Mouse (Mus musculus) limb, embryonic 11.5 days (tissue): ENCODE measurements at regions not wholly inside any gene's neighbourhood (a gene's known extent, or its start where the extent isn't known, plus 50 kb on each side); places are given as distances from the start of the nearest gene placed in this dataset.

Experiments used
- ATAC-seq: fragments of 200-750 bp; cut with Nextera tagmentation; 2 replicates; pipeline ENCODE4 v1.8.0; 2017; ENCODE audit warnings: low read depth; ENCODE audit not compliant: insufficient number of reproducible peaks, low FRiP score, low TSS enrichment
- DNase-seq: peaks from one replicate; pipeline ENCODE4 v3.0.0-alpha.2; 2015; ENCODE audit warnings: low spot score
- H3K27ac ChIP-seq: fragments of 300-500 bp; sonication (generic); replicated peaks from 2 replicates; pipeline ENCODE4 v1.5.1; 2014; ENCODE audit warnings: low read depth, mild to moderate bottlenecking, low read length
- H3K27me3 ChIP-seq: fragments of 300-500 bp; sonication (generic); 2 replicates; pipeline ENCODE4 v1.6.1; 2014; ENCODE audit warnings: mild to moderate bottlenecking, low read length, mixed read lengths; ENCODE audit not compliant: control insufficient read depth, insufficient read depth
- H3K36me3 ChIP-seq: fragments of 300-500 bp; sonication (generic); 2 replicates; pipeline ENCODE4 v1.6.1; 2014; ENCODE audit warnings: mild to moderate bottlenecking, low read length, moderate library complexity, mixed read lengths; ENCODE audit not compliant: control insufficient read depth, insufficient read depth
- H3K4me1 ChIP-seq: fragments of 300-500 bp; sonication (generic); 2 replicates; pipeline ENCODE4 v1.6.1; 2014; ENCODE audit warnings: low read length, mixed read lengths; ENCODE audit not compliant: control insufficient read depth, insufficient read depth
- H3K4me2 ChIP-seq: fragments of 300-500 bp; sonication (generic); 2 replicates; pipeline ENCODE4 v1.6.1; 2014; ENCODE audit warnings: low read depth, mild to moderate bottlenecking, moderate library complexity; ENCODE audit not compliant: severe bottlenecking
- H3K4me3 ChIP-seq: fragments of 300-500 bp; sonication (generic); 2 replicates; pipeline ENCODE4 v1.5.1; 2014; ENCODE audit warnings: low read depth, low read length
- H3K9ac ChIP-seq: fragments of 300-500 bp; sonication (generic); 2 replicates; pipeline ENCODE4 v1.6.1; 2014; ENCODE audit warnings: mild to moderate bottlenecking, low read length
- H3K9me3 ChIP-seq: fragments of 300-500 bp; sonication (generic); 2 replicates; pipeline ENCODE4 v1.6.1; 2016; ENCODE audit warnings: low read length; ENCODE audit not compliant: control insufficient read depth
- WGBS: fragments of 180-500 bp; shearing (Covaris S2); extraction: QIAGEN DNeasy Blood & Tissue Kit; methylation state at CpG from one replicate; pipeline ENCODE4 v1.1.7; 2014; 5-methylcytosine and 5-hydroxymethylcytosine counted together

DNA sequence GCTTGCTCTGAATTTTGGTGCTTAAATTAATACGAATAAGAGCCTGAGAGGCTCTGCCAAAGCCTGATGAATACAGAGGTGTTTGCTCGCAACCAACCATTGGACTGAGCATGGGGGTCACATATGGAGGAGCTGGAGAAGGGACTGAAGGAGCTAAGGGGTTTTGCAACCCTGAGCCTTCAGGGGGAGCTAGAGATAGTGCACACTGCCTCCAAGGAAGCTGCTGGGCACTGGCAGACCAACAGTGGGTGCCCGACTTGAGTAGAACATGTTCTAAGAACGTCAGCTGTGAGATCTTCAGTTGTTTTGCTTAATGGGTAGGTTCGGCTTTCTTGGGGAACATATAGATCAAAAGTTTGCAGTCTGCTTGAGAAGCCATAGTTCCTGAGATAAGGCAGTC lies 158.5 kb downstream of the Gm5447 start:
- Histone ChIP-seq H3K4me3 (no peak overlapping the region), H3K36me3 (no peaks in the 10 kb centered on the region), H3K4me2 (no peak overlapping the region), H3K9ac (no peak overlapping the region), H3K9me3 (no peaks in the 10 kb centered on the region), H3K27ac (no peak overlapping the region), H3K27me3 (no peaks in the 10 kb centered on the region), H3K4me1 (no peaks in the 10 kb centered on the region)
- ATAC-seq (no peak), DNase-seq (no peak)
- 88% methylated on average over 5 of the region's 5 CpGs for WGBS

DNA sequence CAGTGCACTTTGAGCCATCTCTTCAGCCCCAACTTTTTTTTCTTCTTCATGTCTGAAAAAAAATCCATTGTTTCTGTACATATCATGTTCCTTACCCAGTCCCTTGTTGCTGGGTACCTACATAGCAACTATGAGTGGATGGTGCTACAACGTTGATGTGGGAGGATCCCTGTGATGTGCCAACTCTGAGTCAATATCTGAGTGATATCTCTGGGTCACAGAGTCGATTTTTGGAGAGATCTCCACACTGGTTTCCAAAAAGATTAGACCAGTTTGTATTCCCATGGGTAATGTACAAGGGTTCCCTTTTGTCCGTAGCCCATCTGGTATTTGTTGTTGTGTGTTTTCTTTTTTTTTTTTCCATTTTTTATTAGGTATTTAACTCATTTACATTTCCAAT lies 165.7 kb downstream of the Gm5447 start:
- Histone ChIP-seq H3K36me3 (no peaks in the 10 kb centered on the region), H3K4me1 (no peaks in the 10 kb centered on the region), H3K27me3 (no peaks in the 10 kb centered on the region), H3K9ac (no peak overlapping the region), H3K4me2 (no peak overlapping the region), H3K9me3 (no peaks in the 10 kb centered on the region), H3K27ac (no peak overlapping the region), H3K4me3 (no peak overlapping the region)
- WGBS: 83% methylated on average over 3 of the region's 3 CpGs
- DNase-seq: no peak
- no peak for ATAC-seq

DNA sequence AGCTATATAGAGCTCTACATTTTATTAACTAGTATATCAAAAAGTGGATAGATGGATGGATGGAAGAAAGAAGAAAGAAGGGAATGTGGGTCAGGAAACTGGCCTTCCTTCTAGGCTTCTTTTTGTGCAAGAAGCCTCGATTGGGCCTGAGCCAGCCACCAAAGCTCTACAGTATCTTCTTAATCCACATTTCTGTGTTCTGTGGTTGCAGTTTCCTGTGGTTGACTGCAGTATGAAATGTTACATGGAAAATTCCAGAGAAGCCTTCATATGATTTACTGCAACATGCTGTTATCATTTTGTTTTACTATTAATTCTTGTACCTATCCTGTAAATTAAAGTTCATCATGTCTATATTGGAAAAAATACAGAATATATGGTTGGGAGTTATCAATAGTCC lies 173.3 kb downstream of the Gm5447 start:
- Histone ChIP-seq H3K9me3 (no peaks in the 10 kb centered on the region), H3K9ac (no peak overlapping the region), H3K36me3 (no peaks in the 10 kb centered on the region), H3K4me2 (no peak overlapping the region), H3K27me3 (no peaks in the 10 kb centered on the region), H3K4me1 (no peaks in the 10 kb centered on the region), H3K27ac (no peak overlapping the region), H3K4me3 (no peak overlapping the region)
- 68% methylated on average over 1 of the region's 1 CpGs for WGBS
- DNase-seq (no peak), ATAC-seq (no peak)

DNA sequence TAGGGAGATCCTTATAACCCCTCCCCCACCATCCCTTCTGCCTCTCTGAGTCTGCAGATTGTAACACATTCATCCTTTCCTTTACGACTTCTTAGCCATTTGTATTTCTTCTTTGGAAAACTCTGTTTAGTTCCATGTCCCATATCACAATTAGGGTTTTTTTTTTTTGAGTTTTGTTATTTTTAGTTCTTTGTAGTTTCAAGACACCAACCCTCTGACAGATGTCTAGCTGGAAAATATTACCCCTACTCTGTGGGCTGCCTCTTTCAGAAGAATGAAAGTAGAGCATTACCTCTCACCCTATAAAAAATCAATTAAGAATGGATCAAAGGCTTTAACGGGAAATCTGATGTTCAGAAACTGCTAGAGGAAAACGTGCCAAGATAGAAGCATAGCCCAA lies 180.1 kb downstream of the Gm5447 start:
- Histone ChIP-seq H3K9ac (no peak overlapping the region), H3K27me3 (no peaks in the 10 kb centered on the region), H3K4me3 (no peak overlapping the region), H3K36me3 (no peaks in the 10 kb centered on the region), H3K4me1 (no peaks in the 10 kb centered on the region), H3K9me3 (no peaks in the 10 kb centered on the region), H3K27ac (no peak overlapping the region), H3K4me2 (no peak overlapping the region)
- no peak for ATAC-seq
- WGBS: 36% methylated on average over 3 of the region's 3 CpGs
- no peak for DNase-seq

DNA sequence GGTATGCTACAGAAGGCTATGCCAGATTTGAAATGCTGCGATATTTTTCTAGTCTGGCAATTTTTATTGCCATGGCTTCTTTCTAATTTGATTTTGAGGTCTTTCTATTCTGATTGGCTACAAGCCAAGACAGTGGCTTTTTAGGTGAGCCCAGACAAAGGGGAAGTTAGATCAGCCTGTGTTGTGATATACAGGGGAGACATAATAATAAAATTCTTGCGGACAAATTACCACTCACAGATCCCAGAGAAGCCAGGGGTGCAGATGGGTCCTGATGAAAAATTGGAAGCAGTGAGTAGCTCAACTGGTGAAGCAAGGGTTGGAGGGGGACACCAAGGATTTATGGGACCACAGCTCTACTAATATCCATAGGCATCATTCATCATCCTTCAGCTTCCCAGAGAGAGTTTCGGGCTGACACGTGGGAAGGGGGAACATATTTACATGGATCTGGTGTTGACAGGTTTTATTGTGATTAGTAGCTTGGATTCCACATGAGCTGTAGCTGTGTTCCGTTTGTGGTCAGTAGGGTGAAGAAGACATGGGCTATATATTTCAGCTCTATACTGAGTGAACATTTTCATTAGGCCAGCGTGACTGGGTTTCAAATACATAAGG lies 190.0 kb downstream of the Gm5447 start:
- no peaks in the 10 kb centered on the region for H3K9me3 ChIP-seq
- no peak overlapping the region for H3K4me3 ChIP-seq
- H3K4me1 ChIP-seq: no peaks in the 10 kb centered on the region
- H3K27me3 ChIP-seq: no peaks in the 10 kb centered on the region
- no peak overlapping the region for H3K9ac ChIP-seq
- no peak overlapping the region for H3K27ac ChIP-seq
- DNase-seq: no peak
- WGBS: 66% methylated on average over 6 of the region's 6 CpGs
- H3K36me3 ChIP-seq: no peaks in the 10 kb centered on the region
- no peak for ATAC-seq
- H3K4me2 ChIP-seq: no peak overlapping the region

DNA sequence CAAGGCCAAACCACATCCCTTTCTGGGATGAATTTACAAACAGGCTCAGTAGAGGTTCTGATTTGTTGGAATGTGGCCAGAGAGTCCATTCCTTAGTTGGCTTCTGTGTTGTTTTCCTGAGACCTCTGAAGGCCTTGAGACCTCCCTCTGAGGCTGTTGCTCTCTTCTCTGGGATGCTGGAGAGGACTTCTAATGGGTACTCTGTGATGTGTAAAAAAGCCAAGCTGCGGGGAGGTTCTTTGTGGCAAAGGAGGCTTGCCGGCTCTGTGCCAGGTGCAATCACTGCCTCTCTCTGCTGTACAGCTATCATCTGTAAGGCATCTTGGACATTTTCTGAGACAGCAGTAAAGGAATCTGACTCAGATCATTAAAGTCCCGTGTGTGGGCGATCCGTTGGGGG lies 192.3 kb downstream of the Gm5447 start:
- Histone ChIP-seq H3K4me2 (no peak overlapping the region), H3K27me3 (no peaks in the 10 kb centered on the region), H3K4me1 (no peaks in the 10 kb centered on the region), H3K36me3 (no peaks in the 10 kb centered on the region), H3K9me3 (no peaks in the 10 kb centered on the region), H3K9ac (no peak overlapping the region), H3K27ac (no peak overlapping the region), H3K4me3 (no peak overlapping the region)
- no peak for ATAC-seq
- WGBS: 56% methylated on average over 5 of the region's 5 CpGs
- no peak for DNase-seq

DNA sequence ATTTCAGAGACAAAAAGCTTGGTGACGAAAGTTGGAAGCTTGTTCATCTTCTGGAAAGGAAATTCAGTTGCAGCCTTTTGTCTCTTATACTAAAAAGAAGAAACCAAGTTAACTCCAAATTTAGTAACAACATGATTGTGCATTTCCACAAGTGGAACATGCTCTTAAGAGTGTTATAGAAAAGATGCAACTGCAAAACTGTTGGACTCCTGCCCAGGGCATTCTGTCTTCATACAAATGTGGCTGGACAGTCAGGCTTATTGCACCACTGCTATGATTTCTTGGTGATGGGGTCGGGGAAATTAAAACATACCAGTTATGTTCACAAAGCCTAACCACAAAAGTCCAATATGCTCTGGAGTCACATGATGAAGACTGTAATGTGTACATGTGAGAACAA lies 194.8 kb downstream of the Gm5447 start:
- no peak overlapping the region for H3K27ac ChIP-seq
- no peak overlapping the region for H3K4me2 ChIP-seq
- no peaks in the 10 kb centered on the region for H3K4me1 ChIP-seq
- H3K4me3 ChIP-seq: no peak overlapping the region
- H3K9me3 ChIP-seq: no peaks in the 10 kb centered on the region
- WGBS: 83% methylated on average over 2 of the region's 2 CpGs
- no peaks in the 10 kb centered on the region for H3K36me3 ChIP-seq
- ATAC-seq (no peak), DNase-seq (no peak)
- no peak overlapping the region for H3K9ac ChIP-seq
- H3K27me3 ChIP-seq: no peaks in the 10 kb centered on the region

DNA sequence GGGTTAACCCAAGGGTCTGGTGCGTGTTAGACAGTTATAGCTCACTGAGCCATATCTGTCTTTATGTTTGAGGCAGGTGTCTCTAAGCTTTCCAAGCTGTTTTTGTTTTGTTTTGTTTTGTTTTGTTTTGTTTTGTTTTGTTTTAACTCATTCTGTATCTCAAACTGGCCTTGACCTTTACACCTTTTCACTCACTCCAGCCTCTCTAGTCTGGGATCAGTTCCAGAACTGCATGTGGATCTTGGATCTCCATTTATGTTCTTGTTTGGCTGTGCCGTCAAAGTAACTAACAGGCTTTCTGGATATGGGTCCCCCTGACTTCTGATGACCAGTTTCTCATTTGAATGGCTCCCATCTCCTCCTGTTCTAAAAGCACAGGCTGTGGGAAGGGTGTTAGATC lies 197.7 kb downstream of the Gm5447 start:
- ATAC-seq (no peak), DNase-seq (no peak)
- Histone ChIP-seq H3K9ac (no peak overlapping the region), H3K9me3 (no peaks in the 10 kb centered on the region), H3K36me3 (no peaks in the 10 kb centered on the region), H3K4me2 (no peak overlapping the region), H3K27ac (no peak overlapping the region), H3K4me1 (no peaks in the 10 kb centered on the region), H3K4me3 (no peak overlapping the region), H3K27me3 (no peaks in the 10 kb centered on the region)
- WGBS: 89% methylated on average over 2 of the region's 2 CpGs

DNA sequence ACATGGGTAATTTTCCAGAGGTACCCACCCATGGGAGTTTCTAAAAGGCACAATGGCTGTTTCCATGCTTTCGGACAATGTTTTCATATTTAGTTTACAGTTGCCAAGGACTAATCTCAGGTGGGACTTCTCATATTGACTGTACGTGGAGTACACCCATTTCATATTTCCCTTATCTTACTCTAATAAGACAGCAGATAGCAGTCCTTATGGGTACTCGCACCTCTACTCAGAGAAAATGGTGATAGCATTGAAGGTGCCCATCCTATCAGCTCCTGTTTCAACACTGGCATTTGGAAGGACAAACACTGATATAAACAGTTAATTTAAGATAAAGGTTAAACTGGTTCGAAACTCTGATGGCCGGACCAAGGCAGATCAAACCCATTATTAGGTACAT lies 198.6 kb downstream of the Gm5447 start:
- no peak for DNase-seq
- no peak overlapping the region for H3K4me3 ChIP-seq
- ATAC-seq: no peak
- no peaks in the 10 kb centered on the region for H3K27me3 ChIP-seq
- no peak overlapping the region for H3K4me2 ChIP-seq
- H3K9ac ChIP-seq: no peak overlapping the region
- WGBS: 94% methylated on average over 5 of the region's 5 CpGs
- no peaks in the 10 kb centered on the region for H3K4me1 ChIP-seq
- no peak overlapping the region for H3K27ac ChIP-seq
- no peaks in the 10 kb centered on the region for H3K36me3 ChIP-seq
- no peaks in the 10 kb centered on the region for H3K9me3 ChIP-seq
